Mouse (Mus musculus): ENCODE measurements at regions not wholly inside any gene's neighbourhood (a gene's known extent, or its start where the extent isn't known, plus 50 kb on each side); places are given as distances from the start of the nearest gene placed in this dataset.

GRCm38 (mm10) chr15:39998063-39998462 is 136.1 kb upstream of the 9330182O14Rik start:
- in situ Hi-C loops (cut with MboI, MseI) = no loop called here

DNA sequence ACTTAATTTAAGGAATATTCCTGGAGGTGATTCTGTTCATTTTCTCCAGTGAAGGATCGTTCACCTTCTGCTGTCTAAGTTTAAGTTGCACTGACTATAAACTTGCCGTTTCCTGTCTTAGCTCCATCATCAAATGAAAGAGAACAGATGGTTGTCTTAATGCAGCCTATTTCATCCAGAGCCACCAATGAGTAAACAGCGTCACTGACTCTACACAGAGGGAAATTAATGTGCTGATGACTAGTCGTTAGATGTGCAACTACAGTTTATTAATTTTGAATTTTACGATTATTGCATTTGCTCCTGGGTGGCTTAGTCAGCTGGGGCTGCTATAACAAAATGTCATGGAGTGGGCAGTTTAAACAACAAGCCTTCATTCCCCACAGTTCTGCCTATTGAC is 134.1 kb upstream of the 9330182O14Rik start:
- in situ Hi-C loops (cut with MboI, MseI) = no loop called here

DNA sequence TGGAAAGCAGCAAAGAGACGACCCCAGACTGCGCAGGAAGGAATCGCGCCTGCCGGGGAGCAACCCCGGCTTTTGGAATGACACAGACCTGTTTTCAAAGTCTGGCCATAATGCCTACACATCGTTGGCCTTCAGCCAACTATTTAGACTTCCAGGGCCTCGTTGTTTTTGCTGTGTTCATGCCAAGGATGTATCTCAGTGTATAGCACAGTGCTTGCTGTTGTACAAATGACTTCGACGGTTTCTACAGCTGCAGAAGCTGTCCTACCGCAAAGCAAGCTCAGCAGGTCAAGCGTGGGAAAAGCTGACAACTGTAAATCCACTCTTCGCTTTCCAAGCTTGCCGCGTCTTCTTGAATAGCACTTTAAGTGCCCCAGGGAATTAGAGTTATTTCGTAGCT is 129.1 kb upstream of the 9330182O14Rik start:
- in situ Hi-C loops (cut with MboI, MseI) = no loop called here

GRCm38 (mm10) chr15:40007844-40008243 is 126.3 kb upstream of the 9330182O14Rik start:
- in situ Hi-C loops (cut with MboI, MseI) = no loop called here

DNA sequence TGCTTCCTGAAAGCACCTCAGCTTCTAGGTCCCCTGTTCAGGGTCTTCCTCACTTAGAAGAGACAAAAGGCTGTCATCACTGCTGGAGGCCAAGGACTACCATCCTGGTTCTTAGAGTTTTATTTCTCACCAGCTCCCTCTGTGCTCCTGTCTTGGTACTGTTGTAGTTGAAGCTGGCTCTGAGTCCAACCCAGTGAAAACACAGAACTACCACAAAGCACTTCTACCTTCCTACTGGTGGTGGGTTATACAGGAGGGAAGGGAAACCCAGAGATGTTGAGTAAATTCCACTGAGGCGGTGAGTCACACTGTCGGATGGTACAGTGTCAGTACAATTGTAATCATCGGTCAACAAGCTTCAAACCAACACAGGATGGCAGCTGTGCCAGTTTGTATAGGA is 120.3 kb upstream of the 9330182O14Rik start:
- in situ Hi-C loops (cut with MboI, MseI) = no loop called here

GRCm38 (mm10) chr15:40017019-40017418 is 117.1 kb upstream of the 9330182O14Rik start:
- in situ Hi-C loops (cut with MboI, MseI) = loop anchor here in 1 of 2 experiments (5.0 kb wide), 1 partner anchor 105 kb away; no protein-coding TSS in a partner anchor

DNA sequence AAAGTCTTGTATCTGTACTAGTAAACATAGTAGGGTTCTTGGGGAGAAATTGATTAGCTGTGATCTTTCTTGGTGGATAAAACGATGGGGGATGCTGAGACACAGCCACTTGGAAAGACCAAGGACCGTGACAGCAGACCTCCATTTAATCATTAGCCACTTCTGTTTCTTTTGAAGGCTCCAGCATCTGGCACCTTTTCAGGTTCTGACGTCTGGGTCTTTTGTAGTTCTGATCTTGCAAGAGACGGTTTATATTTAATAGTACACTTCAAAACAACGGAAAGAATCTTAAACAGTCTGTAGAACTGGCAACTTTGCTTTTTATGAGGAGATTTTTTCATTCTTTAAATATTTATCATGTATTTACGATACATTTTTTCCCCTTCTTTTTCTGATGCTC is 116.6 kb upstream of the 9330182O14Rik start:
- in situ Hi-C loops (cut with MboI, MseI) = loop anchor here in 1 of 2 experiments (5.0 kb wide), 1 partner anchor 105 kb away; no protein-coding TSS in a partner anchor

- in situ Hi-C loops (cut with MboI, MseI) = loop anchor here in 1 of 2 experiments (5.0 kb wide), 1 partner anchor 104 kb away; no protein-coding TSS in a partner anchor
Observed at GRCm38 (mm10) chr15:40018047-40018791, 115.9 kb upstream of the 9330182O14Rik start.

GRCm38 (mm10) chr15:40018792-40019151 is 115.4 kb upstream of the 9330182O14Rik start:
- in situ Hi-C loops (cut with MboI, MseI) = loop anchor here in 1 of 2 experiments (5.0 kb wide), 1 partner anchor 104 kb away; no protein-coding TSS in a partner anchor

GRCm38 (mm10) chr15:40019226-40019625 is 114.9 kb upstream of the 9330182O14Rik start:
- in situ Hi-C loops (cut with MboI, MseI) = loop anchor here in 1 of 2 experiments (5.0 kb wide), 1 partner anchor 103 kb away; no protein-coding TSS in a partner anchor

- in situ Hi-C loops (cut with MboI, MseI) = no loop called here
Observed at GRCm38 (mm10) chr15:40020097-40020496, 114.1 kb upstream of the 9330182O14Rik start.

- in situ Hi-C loops (cut with MboI, MseI) = no loop called here
Observed at GRCm38 (mm10) chr15:40020646-40021045, 113.5 kb upstream of the 9330182O14Rik start.

DNA sequence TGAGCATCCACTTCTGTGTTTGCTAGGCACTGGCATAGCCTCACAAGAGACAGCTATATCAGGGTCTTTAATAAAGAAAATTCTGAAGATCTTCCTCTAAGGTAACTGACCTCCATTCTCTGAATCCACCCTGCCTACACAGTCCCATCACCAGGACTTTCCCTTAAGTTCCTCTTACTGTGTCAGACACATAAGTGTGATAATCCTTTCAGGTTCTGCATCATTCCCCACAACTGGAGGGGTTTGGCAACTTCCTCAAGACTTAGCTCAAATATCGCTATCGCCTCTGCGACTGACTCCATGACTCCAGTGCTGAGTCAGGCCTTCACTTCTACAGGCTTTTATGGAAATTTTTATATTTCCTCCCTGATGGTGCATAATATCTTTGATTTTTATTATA is 111.0 kb upstream of the 9330182O14Rik start:
- in situ Hi-C loops (cut with MboI, MseI) = no loop called here

DNA sequence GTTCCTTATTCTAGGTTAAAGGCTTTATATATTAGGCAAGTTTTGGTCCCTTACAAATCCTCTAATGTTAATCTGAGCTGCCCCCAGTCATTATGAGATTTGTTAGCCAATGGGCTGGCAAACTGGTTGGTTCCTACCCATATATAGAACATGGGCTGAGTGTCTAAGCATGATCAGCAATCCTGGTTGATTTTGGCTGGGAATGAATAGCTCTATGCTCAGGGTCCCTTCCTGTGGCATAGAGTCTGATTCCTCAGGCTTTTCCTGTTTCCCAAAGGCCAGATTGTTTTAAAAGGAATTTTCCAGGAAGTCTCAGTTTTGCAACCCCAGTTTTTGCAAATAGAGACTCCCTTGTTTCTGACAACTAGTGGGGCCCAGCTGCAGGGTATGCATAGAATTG is 102.1 kb upstream of the 9330182O14Rik start:
- in situ Hi-C loops (cut with MboI, MseI) = no loop called here

GRCm38 (mm10) chr15:40036181-40036580 is 98.0 kb upstream of the 9330182O14Rik start:
- in situ Hi-C loops (cut with MboI, MseI) = no loop called here

DNA sequence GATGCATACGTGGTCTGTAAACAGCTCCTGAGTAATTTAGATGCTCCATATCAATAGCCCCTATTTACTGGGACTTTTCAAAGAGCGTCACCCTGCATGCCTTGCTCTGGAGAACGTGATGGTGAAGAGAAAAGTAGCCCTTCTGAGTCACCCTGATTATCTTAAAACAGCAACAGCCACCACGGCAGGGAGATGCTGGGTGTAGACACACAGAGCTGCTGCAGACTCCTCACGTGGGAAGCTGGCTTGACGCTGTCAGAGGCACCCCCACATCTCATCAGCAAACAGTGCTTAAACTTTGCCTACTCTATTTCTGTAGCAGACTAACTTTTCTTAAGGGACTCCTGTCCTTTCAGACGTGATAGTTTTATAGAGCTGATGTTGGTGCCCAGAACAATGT is 96.9 kb upstream of the 9330182O14Rik start:
- in situ Hi-C loops (cut with MboI, MseI) = no loop called here

DNA sequence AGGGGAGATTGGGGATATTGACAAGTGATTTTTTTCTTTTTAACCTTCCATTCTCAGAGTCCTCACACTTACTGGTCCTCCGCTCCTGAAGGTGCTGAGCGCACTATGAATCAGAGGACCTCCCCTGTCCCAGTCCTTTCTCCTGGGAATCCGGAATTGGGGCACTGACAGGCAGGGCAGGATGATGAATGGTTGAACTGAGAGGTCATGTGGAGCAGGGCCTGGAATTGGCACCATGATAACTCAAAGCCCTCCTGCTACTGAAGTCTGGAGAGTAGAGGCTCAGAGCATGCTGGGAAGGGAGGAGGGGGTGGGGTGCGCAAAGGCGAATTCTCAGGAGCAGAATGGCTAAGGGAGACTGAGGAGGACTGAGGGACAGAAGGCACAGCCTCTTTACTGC is 87.9 kb upstream of the 9330182O14Rik start:
- in situ Hi-C loops (cut with MboI, MseI) = no loop called here

GRCm38 (mm10) chr15:40047100-40047499 is 87.1 kb upstream of the 9330182O14Rik start:
- in situ Hi-C loops (cut with MboI, MseI) = no loop called here

GRCm38 (mm10) chr15:40068051-40068450 is 66.1 kb upstream of the 9330182O14Rik start:
- in situ Hi-C loops (cut with MboI, MseI) = no loop called here

DNA sequence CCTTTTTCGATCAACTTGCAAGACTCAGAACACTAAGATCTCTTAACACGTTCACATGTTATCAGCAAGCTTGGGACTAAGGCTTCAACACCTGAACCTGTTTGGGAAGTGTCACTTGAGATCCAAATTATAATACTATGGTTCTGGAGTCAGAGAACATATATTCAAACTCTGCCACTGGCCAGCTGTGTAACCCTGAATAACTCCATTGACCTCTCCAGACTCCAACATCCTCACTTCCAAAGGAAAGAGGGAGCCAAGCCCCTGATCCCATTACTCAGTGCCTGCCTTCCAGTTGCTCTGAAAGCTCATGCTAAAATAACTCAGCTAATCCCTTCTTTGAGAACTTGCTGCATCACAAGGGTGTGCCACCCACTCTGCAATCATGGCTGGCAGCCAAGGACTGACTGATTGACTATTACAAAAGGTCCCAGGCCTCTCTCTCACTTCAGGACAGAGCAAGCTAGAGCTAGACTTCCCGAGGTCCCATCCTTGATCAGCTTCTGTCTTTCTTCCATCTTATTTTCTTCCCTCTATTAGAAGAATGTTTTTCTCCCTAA is 58.8 kb upstream of the 9330182O14Rik start:
- in situ Hi-C loops (cut with MboI, MseI) = no loop called here

- in situ Hi-C loops (cut with MboI, MseI) = no loop called here
Observed at GRCm38 (mm10) chr15:40079872-40080271, 54.3 kb upstream of the 9330182O14Rik start.
